Mouse (Mus musculus): ENCODE results near the gene Serbp1. TPM values are rescaled to one million over a fixed set of nuclear protein-coding genes. Genes with fewer than 3 reads are reported as not detected.
"Not testable (repeated sequence)": the region's sequence is repeated elsewhere in the genome, so short reads cannot be mapped to it uniquely, and the experiment has no call there.

Serbp1 gene
- polyA plus RNA-seq, 1 experiment from 2014 or later = 391 TPM

- no peaks in the 10 kb centered on the region for H3K9me3 ChIP-seq
- H3K4me2 ChIP-seq (replicated peaks) = no peak overlapping the region
- H3K4me1 ChIP-seq = no peaks in the 10 kb centered on the region
- H3K27me3 ChIP-seq = no peaks in the 10 kb centered on the region
- no peaks in the 10 kb centered on the region for H3K36me3 ChIP-seq
- H3K4me3 ChIP-seq = no peak overlapping the region
- no peak overlapping the region for H3K9ac ChIP-seq
- no peak for ATAC-seq (ENCODE audit: low FRiP score, low read depth)
- no peak overlapping the region for H3K27ac ChIP-seq
These were observed 19.4 kb upstream of the Serbp1 start for GRCm38 (mm10) chr6:67218566-67218965.

GRCm38 (mm10) chr6:67219931-67220330, 18.0 kb upstream of the Serbp1 start:
- not testable (repeated sequence) for H3K36me3 ChIP-seq; H3K9me3 ChIP-seq; ATAC-seq (ENCODE audit: low FRiP score, low read depth); H3K27me3 ChIP-seq; H3K9ac ChIP-seq; H3K4me1 ChIP-seq; H3K4me2 ChIP-seq (replicated peaks); H3K4me3 ChIP-seq; H3K27ac ChIP-seq
- 93% methylated on average over 14 of the region's 14 CpGs for WGBS

- Histone ChIP-seq H3K27ac (no peak overlapping the region), H3K4me2 (replicated peaks) (no peak overlapping the region), H3K9me3 (no peaks in the 10 kb centered on the region), H3K27me3 (no peaks in the 10 kb centered on the region), H3K4me1 (no peaks in the 10 kb centered on the region), H3K4me3 (no peak overlapping the region), H3K36me3 (no peaks in the 10 kb centered on the region), H3K9ac (no peak overlapping the region)
- ATAC-seq (ENCODE audit: low FRiP score, low read depth) = no peak
These were observed 17.2 kb upstream of the Serbp1 start for GRCm38 (mm10) chr6:67220731-67221130.

- no peaks in the 10 kb centered on the region for H3K4me1 ChIP-seq
- H3K36me3 ChIP-seq = no peaks in the 10 kb centered on the region
- no peaks in the 10 kb centered on the region for H3K27me3 ChIP-seq
- no peak overlapping the region for H3K4me2 ChIP-seq (replicated peaks)
- no peak overlapping the region for H3K4me3 ChIP-seq
- H3K9ac ChIP-seq = no peak overlapping the region
- no peak overlapping the region for H3K27ac ChIP-seq
- no peak; the same call in 1 of the 2 replicates for ATAC-seq (ENCODE audit: low FRiP score, low read depth)
- WGBS = 66% methylated on average over 1 of the region's 1 CpGs
- H3K9me3 ChIP-seq = no peaks in the 10 kb centered on the region
These were observed 14.9 kb upstream of the Serbp1 start for GRCm38 (mm10) chr6:67223082-67223481.

GRCm38 (mm10) chr6:67223499-67223898, 14.5 kb upstream of the Serbp1 start:
- H3K4me1 ChIP-seq = peaks cover 2% of the 10 kb centered on the region
- 60% methylated on average over 1 of the region's 1 CpGs for WGBS
- H3K27ac ChIP-seq = no peak overlapping the region
- no peak overlapping the region for H3K9ac ChIP-seq
- H3K27me3 ChIP-seq = no peaks in the 10 kb centered on the region
- no peaks in the 10 kb centered on the region for H3K9me3 ChIP-seq
- H3K4me2 ChIP-seq (replicated peaks) = no peak overlapping the region
- no peaks in the 10 kb centered on the region for H3K36me3 ChIP-seq
- ATAC-seq (ENCODE audit: low FRiP score, low read depth) = 0 out of 2 replicates have a peak, but pooled peaks have one; percentile 48
- no peak overlapping the region for H3K4me3 ChIP-seq

GRCm38 (mm10) chr6:67226286-67226685, 11.7 kb upstream of the Serbp1 start:
- H3K36me3 ChIP-seq = no peaks in the 10 kb centered on the region
- peaks cover 8% of the 10 kb centered on the region; the same call in 1 of the 2 replicates for H3K27me3 ChIP-seq
- peaks cover 8% of the 10 kb centered on the region for H3K4me1 ChIP-seq
- H3K9ac ChIP-seq = no peak overlapping the region
- no peaks in the 10 kb centered on the region for H3K9me3 ChIP-seq
- no peak overlapping the region for H3K27ac ChIP-seq
- H3K4me2 ChIP-seq (replicated peaks) = no peak overlapping the region
- H3K4me3 ChIP-seq = no peak overlapping the region
- no peak for ATAC-seq (ENCODE audit: low FRiP score, low read depth)
- 66% methylated on average over 4 of the region's 4 CpGs for WGBS

- ATAC-seq (ENCODE audit: low FRiP score, low read depth) = peak; percentile 64
- H3K36me3 ChIP-seq = no peaks in the 10 kb centered on the region
- no peak overlapping the region for H3K27ac ChIP-seq
- peaks cover 8% of the 10 kb centered on the region; the same call in 1 of the 2 replicates for H3K27me3 ChIP-seq
- peak overlapping the region; percentile 56 for H3K4me2 ChIP-seq (replicated peaks)
- no peak overlapping the region for H3K9ac ChIP-seq
- peaks cover 8% of the 10 kb centered on the region for H3K4me1 ChIP-seq
- 7% methylated on average over 18 of the region's 18 CpGs for WGBS
- peak overlapping the region; percentile 22 for H3K4me3 ChIP-seq
- no peaks in the 10 kb centered on the region for H3K9me3 ChIP-seq
These were observed 9.4 kb upstream of the Serbp1 start for GRCm38 (mm10) chr6:67228459-67229107.

GRCm38 (mm10) chr6:67229521-67229920, 8.5 kb upstream of the Serbp1 start:
- Histone ChIP-seq H3K36me3 (no peaks in the 10 kb centered on the region), H3K27me3 (peaks cover 8% of the 10 kb centered on the region; the same call in 1 of the 2 replicates), H3K9me3 (no peaks in the 10 kb centered on the region), H3K4me3 (no peak overlapping the region), H3K4me1 (peaks cover 8% of the 10 kb centered on the region), H3K4me2 (replicated peaks) (no peak overlapping the region), H3K9ac (no peak overlapping the region), H3K27ac (no peak overlapping the region)
- WGBS = 37% methylated on average over 8 of the region's 9 CpGs
- no peak for ATAC-seq (ENCODE audit: low FRiP score, low read depth)

- peaks cover 8% of the 10 kb centered on the region for H3K4me1 ChIP-seq
- H3K4me3 ChIP-seq = no peak overlapping the region
- ATAC-seq (ENCODE audit: low FRiP score, low read depth) = no peak; the same call in 1 of the 2 replicates
- 9% methylated on average over 11 of the region's 11 CpGs for WGBS
- peaks cover 8% of the 10 kb centered on the region; the same call in 1 of the 2 replicates for H3K27me3 ChIP-seq
- H3K27ac ChIP-seq = no peak overlapping the region
- H3K9ac ChIP-seq = no peak overlapping the region
- 0 out of 2 replicates have a peak overlapping the region, but pooled peaks have one; percentile 7 for H3K4me2 ChIP-seq (replicated peaks)
- H3K9me3 ChIP-seq = no peaks in the 10 kb centered on the region
- no peaks in the 10 kb centered on the region for H3K36me3 ChIP-seq
These were observed 8.0 kb upstream of the Serbp1 start for GRCm38 (mm10) chr6:67229922-67230518.

GRCm38 (mm10) chr6:67230950-67231349, 7.0 kb upstream of the Serbp1 start:
- H3K36me3 ChIP-seq = no peaks in the 10 kb centered on the region
- no peak for ATAC-seq (ENCODE audit: low FRiP score, low read depth)
- H3K27me3 ChIP-seq = peaks cover 8% of the 10 kb centered on the region; the same call in 1 of the 2 replicates
- H3K4me2 ChIP-seq (replicated peaks) = no peak overlapping the region
- no peak overlapping the region for H3K9ac ChIP-seq
- no peaks in the 10 kb centered on the region for H3K9me3 ChIP-seq
- H3K27ac ChIP-seq = no peak overlapping the region
- H3K4me3 ChIP-seq = no peak overlapping the region
- H3K4me1 ChIP-seq = peaks cover 8% of the 10 kb centered on the region

- 68% methylated on average over 3 of the region's 3 CpGs for WGBS
- Histone ChIP-seq H3K27me3 (no peaks in the 10 kb centered on the region), H3K4me1 (no peaks in the 10 kb centered on the region), H3K9ac (no peak overlapping the region), H3K27ac (no peak overlapping the region), H3K9me3 (no peaks in the 10 kb centered on the region), H3K4me2 (replicated peaks) (no peak overlapping the region), H3K4me3 (no peak overlapping the region), H3K36me3 (no peaks in the 10 kb centered on the region)
- ATAC-seq (ENCODE audit: low FRiP score, low read depth) = no peak
These were observed 2.3 kb upstream of the Serbp1 start for GRCm38 (mm10) chr6:67235649-67236048.

- no peaks in the 10 kb centered on the region for H3K9me3 ChIP-seq
- WGBS = 83% methylated on average over 7 of the region's 7 CpGs
- no peaks in the 10 kb centered on the region for H3K36me3 ChIP-seq
- H3K27me3 ChIP-seq = no peaks in the 10 kb centered on the region
- H3K9ac ChIP-seq = no peak overlapping the region
- H3K27ac ChIP-seq = no peak overlapping the region
- H3K4me2 ChIP-seq (replicated peaks) = no peak overlapping the region
- H3K4me3 ChIP-seq = no peak overlapping the region
- no peak for ATAC-seq (ENCODE audit: low FRiP score, low read depth)
- no peaks in the 10 kb centered on the region for H3K4me1 ChIP-seq
These were observed 1.3 kb upstream of the Serbp1 start for GRCm38 (mm10) chr6:67236491-67237234.

All from limb, embryonic 13.5 days (tissue).